Mouse (Mus musculus) heart, adult 2 months (tissue): ENCODE results near the gene Adamts7.

Experiments
- CTCF ChIP-seq: fragments of 200-600 bp; IDR thresholded peaks from 2 replicates; pipeline ENCODE4 v1.8.1; 2022; ENCODE audit warnings: antibody characterized with exemption, mild to moderate bottlenecking, moderate library complexity
- POLR2A ChIP-seq: fragments of 200-500 bp; IDR thresholded peaks from 2 replicates; pipeline ENCODE4 v1.6.1; 2011; ENCODE audit warnings: mild to moderate bottlenecking, low read depth, low read length, control low read depth; ENCODE audit not compliant: insufficient read depth

DNA sequence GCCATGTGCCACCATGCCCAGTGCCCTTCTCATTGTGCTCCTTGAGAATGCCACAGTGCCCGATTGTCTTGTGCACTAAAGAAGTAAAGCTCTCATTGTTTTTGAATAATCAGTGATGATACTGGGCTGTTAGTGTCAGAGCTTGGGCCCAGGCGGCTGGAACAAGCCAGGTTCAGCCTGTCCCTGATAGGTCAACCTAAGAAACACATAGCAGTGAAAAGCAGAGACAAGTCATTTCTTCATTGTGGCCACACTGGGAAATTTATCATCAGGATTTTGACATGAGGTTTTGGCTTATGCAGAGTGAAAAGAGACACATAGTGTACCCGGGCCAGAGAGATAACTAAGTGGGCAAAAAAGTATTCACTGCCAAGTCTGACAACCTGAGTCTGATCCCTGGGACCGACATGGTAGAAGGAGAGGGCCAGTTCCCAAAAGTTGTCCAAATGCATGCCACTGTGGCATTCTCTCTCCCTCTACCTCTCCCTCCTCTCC lies 40.6 kb upstream of the Adamts7 start:
- TF ChIP-seq POLR2A (no peak), CTCF (no peak)
